Mouse (Mus musculus): ENCODE measurements at regions not wholly inside any gene's neighbourhood (a gene's known extent, or its start where the extent isn't known, plus 50 kb on each side); places are given as distances from the start of the nearest gene placed in this dataset.
"Not testable (repeated sequence)": the region's sequence is repeated elsewhere in the genome, so short reads cannot be mapped to it uniquely, and the experiment has no call there.

GRCm38 (mm10) chr12:22951956-22952355, 828.1 kb downstream of the Gm10330 start:
- H3K36me3 ChIP-seq; H3K27me3 ChIP-seq (ENCODE audit: low read depth, poor library complexity, severe bottlenecking); H3K27ac ChIP-seq (replicated peaks); DNase-seq (ENCODE audit: low spot score); H3K4me3 ChIP-seq; H3K4me1 ChIP-seq; H3K9me3 ChIP-seq (replicated peaks): not testable (repeated sequence)
- 53% methylated on average over 3 of the region's 3 CpGs for WGBS

DNA sequence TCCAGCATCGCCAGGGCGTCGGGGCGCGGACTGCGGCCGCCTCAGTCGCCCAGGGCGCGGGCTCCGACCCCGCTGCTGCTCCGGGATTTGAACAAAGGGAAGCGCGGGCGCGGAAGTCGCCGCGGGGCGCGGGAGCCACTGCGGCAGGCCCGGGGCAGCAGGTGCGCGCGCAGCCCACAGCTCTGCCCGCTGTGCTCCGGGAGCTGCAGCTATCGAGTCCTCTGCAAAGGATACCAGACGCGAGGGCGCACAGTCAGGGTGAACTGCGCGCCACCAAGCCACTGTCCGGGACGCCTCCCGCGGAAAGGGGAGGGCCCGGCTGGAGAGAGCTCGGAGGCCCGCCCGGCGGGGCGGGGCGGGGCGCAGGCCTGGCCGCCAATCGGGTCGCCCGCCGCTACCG, 873.9 kb downstream of the Gm10330 start:
- not testable (repeated sequence) for H3K4me1 ChIP-seq; H3K27me3 ChIP-seq (ENCODE audit: low read depth, poor library complexity, severe bottlenecking); H3K9me3 ChIP-seq (replicated peaks); H3K36me3 ChIP-seq
- Histone ChIP-seq H3K4me3 (peak overlapping the region; percentile 66), H3K27ac (replicated peaks) (peak overlapping the region; percentile 84)
- DNase-seq (ENCODE audit: low spot score), result peak; percentile 66
- under 1% methylated on average over 43 of the region's 53 CpGs for WGBS
